ENCODE assay signal across 9 mouse cellular contexts in the genomic region with DNA sequence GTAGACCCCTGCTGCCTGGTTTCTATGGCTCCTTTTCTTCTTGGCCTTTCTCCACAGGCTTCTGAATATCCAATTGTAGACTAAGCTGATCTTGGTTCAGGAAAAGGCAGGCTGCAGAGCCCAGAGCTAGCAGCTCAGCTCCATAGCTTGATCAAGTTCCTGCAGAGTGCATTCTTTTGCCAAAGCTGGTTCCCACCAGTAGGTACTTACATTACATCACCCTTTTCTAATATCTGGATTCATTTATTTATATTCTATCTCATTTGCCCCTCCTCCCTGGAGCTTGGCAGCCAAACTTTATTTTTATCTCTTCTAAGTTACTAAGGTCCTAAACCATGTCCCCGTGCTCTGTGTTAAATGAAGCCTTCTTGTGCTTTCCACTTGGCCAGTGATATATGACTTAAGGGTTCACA. TPM values are rescaled to one million over a fixed set of nuclear protein-coding genes. Genes with fewer than 3 reads are reported as not detected.
DNase-seq lines count a peak whose midpoint lies in the region; ATAC-seq and TF ChIP-seq lines count a peak whose summit lies in the region.
"Had no signal": no experiment of that assay in that cellular context is flagged by ENCODE, and none has a peak within 500 bp of the region (broad histone marks: within the 10 kb centered on the region; RNA-seq: fewer than 3 reads in every experiment).

No protein-coding gene starts in this region.

- TF ChIP-seq EP300 in MEL (IDR thresholded peaks at IDR 0.05; ENCODE audit: low read depth in 1 of 2, low read length in 2 of 2): no peak

- H3K4me2 ChIP-seq in intestine, postnatal 0 days (replicated peaks; ENCODE audit: low read depth): no peak overlapping the region
- H3K4me2 ChIP-seq in intestine, embryonic 16.5 days (ENCODE audit: low read depth, low read length): no peak overlapping the region
- H3K4me2 ChIP-seq in forebrain, embryonic 13.5 days: no peak overlapping the region
- 0 out of 2 replicates have a peak overlapping the region, but pooled peaks have one; percentile 51 for H3K4me2 ChIP-seq in liver, embryonic 15.5 days

- peaks cover 14% of the 10 kb centered on the region; the same call in 1 of the 2 replicates for H3K4me1 ChIP-seq in intestine, postnatal 0 days (replicated peaks; ENCODE audit: control insufficient read depth, insufficient read depth, low read length)
- H3K4me1 ChIP-seq in intestine, embryonic 16.5 days (ENCODE audit: control insufficient read depth, insufficient read depth, low read length): peaks cover 2% of the 10 kb centered on the region; the same call in 1 of the 2 replicates
- H3K4me1 ChIP-seq in MEL (ENCODE audit: control insufficient read depth in 1 of 2, insufficient read depth in 2 of 2, low read length in 2 of 2): peaks cover 42 to 43% of the 10 kb centered on the region in 2 experiments
- H3K4me1 ChIP-seq in forebrain, embryonic 13.5 days: peaks cover 11% of the 10 kb centered on the region; the same call in 1 of the 2 replicates
- peaks cover 75% of the 10 kb centered on the region for H3K4me1 ChIP-seq in liver, embryonic 15.5 days (replicated peaks)

- no peak for TF ChIP-seq CTCF in intestine, postnatal 0 days (IDR thresholded peaks at IDR 0.05; ENCODE audit: low read depth)
- no peak for TF ChIP-seq CTCF in MEL (IDR thresholded peaks at IDR 0.05 in 2 of 3, conservative IDR thresholded peaks at IDR 0.05 in 1 of 3; ENCODE audit: control insufficient read depth in 1 of 3, insufficient read depth in 1 of 3, low read depth in 2 of 3, low read length in 3 of 3, poor library complexity in 1 of 3, severe bottlenecking in 1 of 3)

- peak; percentile 44 for DNase-seq in MEL (ENCODE audit: low read depth, low spot score)
- no peak for DNase-seq in layer of hippocampus, postnatal 10 days (ENCODE audit: low spot score in 2 of 2)
- no peak for DNase-seq in layer of hippocampus, postnatal 14 days (ENCODE audit: low spot score in 2 of 2)
- no peak for DNase-seq in yolk sac, embryonic 10.5 days (ENCODE audit: low spot score)
- DNase-seq: right cerebral cortex, postnatal 14 days had no signal

- H3K36me3 ChIP-seq in intestine, postnatal 0 days (ENCODE audit: control insufficient read depth, insufficient read depth): peaks cover 10% of the 10 kb centered on the region; the same call in 1 of the 2 replicates
- no peaks in the 10 kb centered on the region for H3K36me3 ChIP-seq in intestine, embryonic 16.5 days (ENCODE audit: control insufficient read depth, insufficient read depth, low read length)
- peaks cover 0 to 42% of the 10 kb centered on the region in 2 experiments; a peak in 2 of 4 replicates for H3K36me3 ChIP-seq in MEL (ENCODE audit: control insufficient read depth in 1 of 2, insufficient read depth in 2 of 2, low read length in 2 of 2)
- no peaks in the 10 kb centered on the region for H3K36me3 ChIP-seq in forebrain, embryonic 13.5 days (ENCODE audit: poor library complexity, severe bottlenecking)
- peaks cover 9% of the 10 kb centered on the region for H3K36me3 ChIP-seq in liver, embryonic 15.5 days (replicated peaks)

- TF ChIP-seq POLR2A in MEL (IDR thresholded peaks at IDR 0.05; ENCODE audit: control insufficient read depth in 1 of 2, insufficient read depth in 1 of 2, low read depth in 1 of 2, low read length in 2 of 2, poor library complexity in 1 of 2): no peak

- no peak for TF ChIP-seq RAD21 in MEL (IDR thresholded peaks at IDR 0.05; ENCODE audit: low read depth, low read length)

- no peak for ATAC-seq in intestine, postnatal 0 days
- no peak for ATAC-seq in intestine, embryonic 16.5 days
- peak; percentile 62 for ATAC-seq in forebrain, embryonic 13.5 days
- ATAC-seq in liver, embryonic 15.5 days (ENCODE audit: insufficient read depth): no peak

- no peak overlapping the region for H3K9ac ChIP-seq in intestine, postnatal 0 days (ENCODE audit: low read depth, low read length)
- H3K9ac ChIP-seq in intestine, embryonic 16.5 days (ENCODE audit: low read depth, low read length): no peak overlapping the region
- H3K9ac ChIP-seq in MEL (ENCODE audit: control insufficient read depth, low read depth, low read length, poor library complexity, severe bottlenecking): peak overlapping the region; percentile 44
- H3K9ac ChIP-seq in forebrain, embryonic 13.5 days: no peak overlapping the region
- peak overlapping the region; percentile 35 for H3K9ac ChIP-seq in liver, embryonic 15.5 days

- no peaks in the 10 kb centered on the region for H3K9me3 ChIP-seq in intestine, postnatal 0 days (ENCODE audit: control insufficient read depth)
- H3K9me3 ChIP-seq in intestine, embryonic 16.5 days (ENCODE audit: control insufficient read depth, low read length): no peaks in the 10 kb centered on the region
- no peaks in the 10 kb centered on the region for H3K9me3 ChIP-seq in MEL (replicated peaks; ENCODE audit: insufficient read depth, low read length)
- H3K9me3 ChIP-seq in forebrain, embryonic 13.5 days (replicated peaks): no peaks in the 10 kb centered on the region
- no peaks in the 10 kb centered on the region for H3K9me3 ChIP-seq in liver, embryonic 15.5 days (replicated peaks)

- H3K27ac ChIP-seq in intestine, postnatal 0 days (ENCODE audit: low read depth, low read length): peak overlapping the region; percentile 31; the same call in 1 of the 2 replicates
- H3K27ac ChIP-seq in intestine, embryonic 16.5 days (ENCODE audit: low read length): no peak overlapping the region
- H3K27ac ChIP-seq in MEL (ENCODE audit: control insufficient read depth, low read depth, low read length): peak overlapping the region; percentile 95
- no peak overlapping the region for H3K27ac ChIP-seq in forebrain, embryonic 13.5 days
- H3K27ac ChIP-seq in liver, embryonic 15.5 days (replicated peaks): peak overlapping the region; percentile 93

- no peak overlapping the region for H3K4me3 ChIP-seq in intestine, postnatal 0 days (ENCODE audit: low read depth, low read length)
- no peak overlapping the region for H3K4me3 ChIP-seq in intestine, embryonic 16.5 days (ENCODE audit: low read length)
- H3K4me3 ChIP-seq in MEL (ENCODE audit: control insufficient read depth in 1 of 2, insufficient read depth in 1 of 2, low read depth in 2 of 2, low read length in 2 of 2): peak overlapping the region; percentile 1 to 23; a peak in 2 of 4 replicates
- H3K4me3 ChIP-seq in forebrain, embryonic 13.5 days: no peak overlapping the region
- H3K4me3 ChIP-seq in liver, embryonic 15.5 days (replicated peaks): no peak overlapping the region

- WGBS in intestine, postnatal 0 days: 61% methylated on average over 1 of the region's 1 CpGs
- WGBS in intestine, embryonic 16.5 days: 54% methylated on average over 1 of the region's 1 CpGs
- 37% methylated on average over 1 of the region's 1 CpGs for WGBS in forebrain, embryonic 13.5 days
- WGBS in liver, embryonic 15.5 days (ENCODE audit: insufficient replicate concordance): 26% methylated on average over 1 of the region's 1 CpGs

- no peaks in the 10 kb centered on the region for H3K27me3 ChIP-seq in intestine, postnatal 0 days (replicated peaks; ENCODE audit: control insufficient read depth, insufficient read depth, low read length)
- H3K27me3 ChIP-seq in intestine, embryonic 16.5 days (replicated peaks; ENCODE audit: control insufficient read depth, insufficient read depth, low read length): no peaks in the 10 kb centered on the region
- no peaks in the 10 kb centered on the region for H3K27me3 ChIP-seq in MEL (ENCODE audit: control insufficient read depth in 1 of 2, insufficient read depth in 2 of 2, low read length in 2 of 2)
- H3K27me3 ChIP-seq in forebrain, embryonic 13.5 days: peaks cover 4% of the 10 kb centered on the region; the same call in 1 of the 2 replicates
- H3K27me3 ChIP-seq in liver, embryonic 15.5 days: no peaks in the 10 kb centered on the region

- no peaks in the 10 kb centered on the region for H3K79me2 ChIP-seq in MEL (ENCODE audit: control insufficient read depth, insufficient read depth, low read length, poor library complexity)

TF ChIP-seq in MEL, 35 proteins besides CTCF, POLR2A, EP300 and RAD21:
- TF ChIP-seq NRF1 (IDR thresholded peaks at IDR 0.05; ENCODE audit: insufficient read depth, low read depth, low read length, poor library complexity, severe bottlenecking) (no peak), BHLHE40 (IDR thresholded peaks at IDR 0.05; ENCODE audit: borderline replicate concordance, low read depth, low read length) (no peak), ETS1 (IDR thresholded peaks at IDR 0.05; ENCODE audit: low read depth, low read length) (peak; percentile 86), RCOR1 (IDR thresholded peaks at IDR 0.05; ENCODE audit: low read depth, low read length) (no peak), ZKSCAN1 (IDR thresholded peaks at IDR 0.05; ENCODE audit: low read depth, low read length) (no peak)

RNA-seq across cellular contexts. Expression of gene St3gal6, which starts 24.9 kb away (rescaled TPM):
- 32.5 and 32.6 TPM in 2 replicates for polyA plus RNA-seq in intestine, postnatal 0 days (2015; fragmentation: Nextera tagmentation; extraction: Ambion mirVana)
- 22.5 and 23.5 TPM in 2 replicates for polyA plus RNA-seq in intestine, embryonic 16.5 days (2015; fragmentation: Nextera tagmentation; extraction: Ambion mirVana)
- total RNA-seq in MEL (2012; rRNA removed): 2.5 and 4.0 TPM in 2 replicates
- polyA plus RNA-seq in MEL (2012; ENCODE audit: insufficient read depth in 1 of 2, insufficient read length in 2 of 2, low read depth in 1 of 2, low replicate concordance in 2 of 2, missing spikeins in 1 of 2): 1 to 10 TPM in 1 of 2 experiments, not detected in 1; 8.9 TPM
- polyA plus RNA-seq in forebrain, embryonic 13.5 days (2015; fragmentation: Nextera tagmentation; extraction: Ambion mirVana): 5.3 and 5.7 TPM in 2 replicates
- 25.7 and 26.7 TPM in 2 replicates for polyA plus RNA-seq in liver, embryonic 15.5 days (2015; fragmentation: Nextera tagmentation; extraction: Ambion mirVana)
- 10 to 100 TPM; 16.3 to 19.1 TPM for total RNA-seq in layer of hippocampus, postnatal 10 days (2021)
- 10 to 100 TPM; 16.1 to 20.4 TPM for total RNA-seq in layer of hippocampus, postnatal 14 days (2021)

Comparison
In these comparisons a context has a peak if more than half of its experiments do, and no peak if none do; other contexts are left out.
1. H3K27ac ChIP-seq: peak in intestine, postnatal 0 days (single experiment), MEL (single experiment) and liver, embryonic 15.5 days (single experiment); none in intestine, embryonic 16.5 days (single experiment) and forebrain, embryonic 13.5 days (single experiment).
2. H3K4me3 ChIP-seq: peak in MEL (2 of 2); none in intestine, postnatal 0 days (single experiment), intestine, embryonic 16.5 days (single experiment), forebrain, embryonic 13.5 days (single experiment) and liver, embryonic 15.5 days (single experiment).
3. H3K9ac ChIP-seq: peak in MEL (single experiment) and liver, embryonic 15.5 days (single experiment); none in intestine, postnatal 0 days (single experiment), intestine, embryonic 16.5 days (single experiment) and forebrain, embryonic 13.5 days (single experiment).